Comparison of ENCODE assay signal across 20 mouse cellular contexts in genomic region chr11:64832453-64832852, GRCm38 (mm10).
DNase-seq lines count a peak whose midpoint lies in the region; ATAC-seq and TF ChIP-seq lines count a peak whose summit lies in the region.
"Had no signal": no experiment of that assay in that cellular context is flagged by ENCODE, and none has a peak within 500 bp of the region (broad histone marks: within the 10 kb centered on the region; RNA-seq: fewer than 3 reads in every experiment).

No protein-coding gene starts in this region.

- DNase-seq in embryo, embryonic 11 days: peak; percentile 18
- no peak for DNase-seq in embryo, embryonic 10 days (ENCODE audit: low spot score)
- peak; percentile 48 for DNase-seq in kidney, postnatal 0 days (ENCODE audit: low spot score)
- DNase-seq in embryonic facial prominence, embryonic 14.5 days (ENCODE audit: low spot score): peak; percentile 61
- DNase-seq in thymus, postnatal 25 days: peak; percentile 35
- no peak for DNase-seq in cerebellum, adult 8-10 months
- no peak for DNase-seq in adipocyte (ENCODE audit: low spot score)
- DNase-seq: adrenal gland, postnatal 25 days; cerebellum, adult 2 months; gastrocnemius, adult 2 months; heart, postnatal 36 days; right cerebral cortex, postnatal 14 days; spleen, adult 18-20 months had no signal

- WGBS in kidney, postnatal 0 days: 44% methylated on average over 5 of the region's 5 CpGs
- 45% methylated on average over 5 of the region's 5 CpGs for WGBS in kidney, embryonic 15.5 days
- WGBS in embryonic facial prominence, embryonic 14.5 days: 51% methylated on average over 5 of the region's 5 CpGs

- TF ChIP-seq CTCF in kidney, postnatal 0 days (IDR thresholded peaks at IDR 0.05; ENCODE audit: low read depth): no peak

- H3K9me3 ChIP-seq in kidney, postnatal 0 days (replicated peaks; ENCODE audit: low read length): no peaks in the 10 kb centered on the region
- H3K9me3 ChIP-seq in kidney, embryonic 15.5 days (replicated peaks): no peaks in the 10 kb centered on the region
- H3K9me3 ChIP-seq in embryonic facial prominence, embryonic 14.5 days (ENCODE audit: control insufficient read depth, low read length): no peaks in the 10 kb centered on the region
- H3K9me3 ChIP-seq: forebrain, embryonic 15.5 days; heart, embryonic 13.5 days had no signal

- no peak for ATAC-seq in kidney, postnatal 0 days (replicated peaks; ENCODE audit: low FRiP score, low read depth)
- ATAC-seq in kidney, embryonic 15.5 days (replicated peaks; ENCODE audit: low FRiP score): no peak
- no peak for ATAC-seq in embryonic facial prominence, embryonic 14.5 days (ENCODE audit: low read depth)
- ATAC-seq: forebrain, embryonic 15.5 days; lung, postnatal 0 days; midbrain, embryonic 16.5 days; Patski had no signal

- H3K4me2 ChIP-seq in kidney, postnatal 0 days (ENCODE audit: low read length): no peak overlapping the region
- no peak overlapping the region for H3K4me2 ChIP-seq in kidney, embryonic 15.5 days
- H3K4me2 ChIP-seq in embryonic facial prominence, embryonic 14.5 days (ENCODE audit: low read depth, low read length): no peak overlapping the region
- H3K4me2 ChIP-seq: forebrain, embryonic 15.5 days; heart, embryonic 13.5 days; hindbrain, embryonic 14.5 days had no signal

- no peak overlapping the region for H3K27ac ChIP-seq in kidney, postnatal 0 days
- H3K27ac ChIP-seq in kidney, embryonic 15.5 days: no peak overlapping the region
- H3K27ac ChIP-seq in embryonic facial prominence, embryonic 14.5 days (replicated peaks; ENCODE audit: low read depth, low read length): no peak overlapping the region
- H3K27ac ChIP-seq: forebrain, embryonic 15.5 days; gastrocnemius, adult 2 months; hindbrain, embryonic 14.5 days had no signal

- H3K4me1 ChIP-seq in kidney, postnatal 0 days (replicated peaks; ENCODE audit: insufficient read depth, low read length): no peaks in the 10 kb centered on the region
- peaks cover 12% of the 10 kb centered on the region for H3K4me1 ChIP-seq in kidney, embryonic 15.5 days
- peaks cover 24% of the 10 kb centered on the region for H3K4me1 ChIP-seq in embryonic facial prominence, embryonic 14.5 days (ENCODE audit: control insufficient read depth, insufficient read depth, low read length)
- H3K4me1 ChIP-seq: forebrain, embryonic 15.5 days had no signal

- no peak overlapping the region for H3K4me3 ChIP-seq in kidney, postnatal 0 days (replicated peaks; ENCODE audit: low read depth, low read length)
- H3K4me3 ChIP-seq in kidney, embryonic 15.5 days (replicated peaks): no peak overlapping the region
- H3K4me3 ChIP-seq in embryonic facial prominence, embryonic 14.5 days (ENCODE audit: low read depth, low read length): no peak overlapping the region
- H3K4me3 ChIP-seq: forebrain, embryonic 15.5 days; gastrocnemius, adult 2 months; heart, embryonic 13.5 days had no signal

- no peaks in the 10 kb centered on the region for H3K36me3 ChIP-seq in kidney, postnatal 0 days (ENCODE audit: insufficient read depth, low read length)
- no peaks in the 10 kb centered on the region for H3K36me3 ChIP-seq in kidney, embryonic 15.5 days
- H3K36me3 ChIP-seq in embryonic facial prominence, embryonic 14.5 days (ENCODE audit: control insufficient read depth, insufficient read depth, low read length): no peaks in the 10 kb centered on the region
- H3K36me3 ChIP-seq: forebrain, embryonic 15.5 days; heart, embryonic 13.5 days had no signal

- no peaks in the 10 kb centered on the region for H3K27me3 ChIP-seq in kidney, postnatal 0 days (ENCODE audit: insufficient read depth, low read length)
- no peaks in the 10 kb centered on the region for H3K27me3 ChIP-seq in kidney, embryonic 15.5 days
- H3K27me3 ChIP-seq in embryonic facial prominence, embryonic 14.5 days (replicated peaks; ENCODE audit: control insufficient read depth, insufficient read depth, low read length): no peaks in the 10 kb centered on the region
- H3K27me3 ChIP-seq: forebrain, embryonic 15.5 days; heart, embryonic 13.5 days; Patski had no signal

- no peak overlapping the region for H3K9ac ChIP-seq in kidney, postnatal 0 days (ENCODE audit: low read depth, low read length)
- no peak overlapping the region for H3K9ac ChIP-seq in kidney, embryonic 15.5 days
- H3K9ac ChIP-seq in embryonic facial prominence, embryonic 14.5 days (ENCODE audit: low read depth, low read length): no peak overlapping the region
- H3K9ac ChIP-seq: forebrain, embryonic 15.5 days; heart, embryonic 13.5 days; hindbrain, embryonic 14.5 days had no signal

Comparison
In these comparisons a context has a peak if more than half of its experiments do, and no peak if none do; other contexts are left out.
1. DNase-seq: peak in embryo, embryonic 11 days (single experiment), kidney, postnatal 0 days (single experiment), embryonic facial prominence, embryonic 14.5 days (single experiment) and thymus, postnatal 25 days (single experiment); none in embryo, embryonic 10 days (single experiment), cerebellum, adult 8-10 months (single experiment) and adipocyte (single experiment).